Mouse (Mus musculus): ENCODE measurements around the gene Slc22a8.

Slc22a8 gene

GRCm38 (mm10) chr19:8597269-8597668 lies 6.2 kb downstream of the Slc22a8 start:
- no peak for DNase-seq (ENCODE audit: low read depth, low spot score)

- DNase-seq (ENCODE audit: low read depth, low spot score), result no peak
These were observed 8.2 kb downstream of the Slc22a8 start for GRCm38 (mm10) chr19:8599229-8599628.

- no peak for DNase-seq (ENCODE audit: low read depth, low spot score)
These were observed 10.9 kb downstream of the Slc22a8 start for GRCm38 (mm10) chr19:8601922-8602321.

- DNase-seq (ENCODE audit: low read depth, low spot score), result no peak
These were observed 11.9 kb downstream of the Slc22a8 start for GRCm38 (mm10) chr19:8602914-8603313.

GRCm38 (mm10) chr19:8604536-8605240 lies 13.6 kb downstream of the Slc22a8 start:
- DNase-seq (ENCODE audit: low read depth, low spot score), result no peak

- no peak for DNase-seq (ENCODE audit: low read depth, low spot score)
These were observed 14.1 kb downstream of the Slc22a8 start for GRCm38 (mm10) chr19:8605241-8605558.

- no peak for DNase-seq (ENCODE audit: low read depth, low spot score)
These were observed 20.5 kb downstream of the Slc22a8 start for GRCm38 (mm10) chr19:8611358-8612123.

- DNase-seq (ENCODE audit: low read depth, low spot score), result no peak
These were observed 22.1 kb downstream of the Slc22a8 start for GRCm38 (mm10) chr19:8613111-8613510.

- DNase-seq (ENCODE audit: low read depth, low spot score), result peak; percentile 51
These were observed 23.3 kb downstream of the Slc22a8 start for GRCm38 (mm10) chr19:8614343-8614742.

GRCm38 (mm10) chr19:8616314-8616713 lies 25.3 kb downstream of the Slc22a8 start:
- DNase-seq (ENCODE audit: low read depth, low spot score), result no peak

- DNase-seq (ENCODE audit: low read depth, low spot score), result no peak
These were observed 26.9 kb downstream of the Slc22a8 start, which contains the start of gene Slc22a6 for GRCm38 (mm10) chr19:8617904-8618303. Gene Slc22a6 (plus strand): TSS chr19:8618039.

- DNase-seq (ENCODE audit: low read depth, low spot score), result no peak
These were observed 30.0 kb downstream of the Slc22a8 start for GRCm38 (mm10) chr19:8621098-8621497.

GRCm38 (mm10) chr19:8630249-8630648 lies 39.2 kb downstream of the Slc22a8 start:
- peak; percentile 18 for DNase-seq (ENCODE audit: low read depth, low spot score)

- DNase-seq (ENCODE audit: low read depth, low spot score), result no peak
These were observed 39.8 kb downstream of the Slc22a8 start for GRCm38 (mm10) chr19:8630826-8631225.

- DNase-seq (ENCODE audit: low read depth, low spot score), result no peak
These were observed 41.0 kb downstream of the Slc22a8 start for GRCm38 (mm10) chr19:8632029-8632428.

GRCm38 (mm10) chr19:8642086-8642485 lies 51.0 kb downstream of the Slc22a8 start:
- DNase-seq (ENCODE audit: low read depth, low spot score), result no peak

- DNase-seq (ENCODE audit: low read depth, low spot score), result peak; percentile 24
These were observed 55.3 kb downstream of the Slc22a8 start for GRCm38 (mm10) chr19:8646393-8646792.

- DNase-seq (ENCODE audit: low read depth, low spot score), result no peak
These were observed 64.8 kb downstream of the Slc22a8 start for GRCm38 (mm10) chr19:8655833-8656232.

- no peak for DNase-seq (ENCODE audit: low read depth, low spot score)
These were observed 65.3 kb downstream of the Slc22a8 start for GRCm38 (mm10) chr19:8656341-8656740.
